Mouse (Mus musculus): ENCODE results near the gene Fnip1. TPM values are rescaled to one million over a fixed set of nuclear protein-coding genes. Genes with fewer than 3 reads are reported as not detected.
A peak's percentile ranks its signal among the peaks of the same experiment; 100 is the strongest.

Fnip1 gene
- polyA plus RNA-seq, 1 experiment, result 3.9 TPM

DNA sequence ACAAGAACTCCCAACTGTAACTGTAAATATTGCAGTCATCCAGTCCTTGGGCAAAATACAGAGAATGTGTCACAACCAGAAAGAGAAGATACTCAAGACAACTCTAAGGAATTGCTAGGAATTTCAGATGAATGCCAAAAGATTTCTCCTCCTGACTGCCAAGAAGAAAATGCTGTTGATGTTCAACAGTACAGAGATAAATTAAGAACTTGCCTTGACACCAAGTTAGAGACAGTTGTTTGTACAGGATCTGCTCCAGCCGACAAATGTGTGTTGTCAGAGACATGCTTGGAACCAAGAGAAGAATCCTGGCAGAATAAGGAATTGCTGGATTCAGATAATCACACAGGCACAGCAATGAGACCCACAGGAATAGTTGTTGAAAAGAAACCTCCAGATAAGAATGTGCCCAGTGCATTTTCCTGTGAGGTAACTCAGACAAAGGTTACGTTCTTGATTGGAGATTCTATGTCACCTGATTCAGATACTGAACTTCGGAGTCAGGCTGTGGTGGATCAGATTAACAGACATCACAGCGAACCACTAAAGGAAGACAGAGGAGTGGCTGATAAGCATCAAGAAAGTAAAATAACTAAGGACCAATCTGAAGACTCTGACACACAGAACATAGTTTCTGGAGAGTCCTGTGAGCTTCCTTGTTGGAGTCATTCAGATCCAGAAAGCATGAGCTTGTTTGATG lies 64.7 kb downstream of the Fnip1 start:
- H3K4me3 ChIP-seq (replicated peaks; ENCODE audit: extremely low read depth, low read depth, low read length), result no peak overlapping the region
- H3K4me1 ChIP-seq (ENCODE audit: control insufficient read depth, insufficient read depth, low read length), result no peaks in the 10 kb centered on the region
- no peak for DNase-seq
- 61% methylated on average over 4 of the region's 4 CpGs for WGBS
- TF ChIP-seq POLR2A (IDR thresholded peaks at IDR 0.05; ENCODE audit: borderline replicate concordance, extremely low read depth, low read depth, low read length), result no peak
- no peak for TF ChIP-seq CTCF (IDR thresholded peaks at IDR 0.05; ENCODE audit: insufficient read depth, low read length)

DNA sequence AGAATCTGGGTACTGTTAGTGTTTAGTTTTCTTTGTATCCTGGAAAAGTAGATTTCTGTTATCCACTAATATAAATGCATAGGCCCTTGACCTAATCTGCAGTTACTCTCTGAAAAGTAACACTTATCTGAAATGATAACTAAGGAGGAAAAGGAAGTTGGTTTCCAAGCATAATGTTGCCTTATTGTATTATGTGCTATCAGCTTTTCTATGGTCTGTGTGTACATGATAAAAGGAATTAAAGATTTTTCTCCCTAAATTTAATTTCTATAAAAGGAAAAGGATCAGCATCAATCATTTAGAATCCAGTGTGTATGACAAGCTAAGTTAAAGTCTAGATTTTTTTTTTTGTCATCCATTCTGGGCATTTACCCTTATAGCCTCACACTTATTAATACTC lies 75.6 kb downstream of the Fnip1 start:
- DNase-seq, result no peak
- no peak overlapping the region for H3K4me3 ChIP-seq (replicated peaks; ENCODE audit: extremely low read depth, low read depth, low read length)
- no peaks in the 10 kb centered on the region for H3K4me1 ChIP-seq (ENCODE audit: control insufficient read depth, insufficient read depth, low read length)
- no peak for TF ChIP-seq CTCF (IDR thresholded peaks at IDR 0.05; ENCODE audit: insufficient read depth, low read length)
- no peak for TF ChIP-seq POLR2A (IDR thresholded peaks at IDR 0.05; ENCODE audit: borderline replicate concordance, extremely low read depth, low read depth, low read length)

DNA sequence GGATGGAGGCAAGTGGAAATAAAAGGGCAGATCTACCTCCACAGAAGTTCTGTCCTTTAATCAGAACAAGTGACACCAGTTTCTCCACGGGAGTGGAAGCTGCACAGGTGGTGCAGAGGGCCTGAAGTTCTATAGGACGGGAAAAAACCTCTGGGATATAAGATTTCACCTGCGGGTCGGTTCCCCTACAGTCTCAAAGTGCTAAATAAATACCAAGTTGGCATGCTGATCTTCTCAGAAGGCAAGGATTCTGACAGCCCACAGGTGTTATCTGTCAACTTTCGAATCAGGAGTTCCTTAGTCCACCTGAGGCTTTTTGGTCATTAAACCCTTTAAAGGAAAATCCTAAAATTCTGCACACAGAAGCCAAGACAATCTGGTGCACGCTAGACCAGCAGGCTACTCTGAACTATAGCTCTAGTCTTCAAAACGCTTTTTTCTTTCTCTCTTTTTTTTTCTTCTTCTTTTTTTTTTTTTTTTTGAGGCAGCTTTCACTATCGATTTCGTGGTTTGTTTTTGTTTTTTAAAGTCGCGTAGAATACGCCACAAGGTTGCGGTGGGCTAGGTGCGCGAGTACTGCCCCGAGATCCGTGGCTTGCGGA lies 84.0 kb downstream of the Fnip1 start:
- WGBS, result 1% methylated on average over 18 of the region's 18 CpGs
- peak overlapping the region; percentile 83 for H3K4me3 ChIP-seq (replicated peaks; ENCODE audit: extremely low read depth, low read depth, low read length)
- H3K4me1 ChIP-seq (ENCODE audit: control insufficient read depth, insufficient read depth, low read length), result peaks cover 13% of the 10 kb centered on the region
- TF ChIP-seq CTCF (IDR thresholded peaks at IDR 0.05; ENCODE audit: insufficient read depth, low read length) (no peak), POLR2A (IDR thresholded peaks at IDR 0.05; ENCODE audit: borderline replicate concordance, extremely low read depth, low read depth, low read length) (no peak)
- DNase-seq, result peak; percentile 27

DNA sequence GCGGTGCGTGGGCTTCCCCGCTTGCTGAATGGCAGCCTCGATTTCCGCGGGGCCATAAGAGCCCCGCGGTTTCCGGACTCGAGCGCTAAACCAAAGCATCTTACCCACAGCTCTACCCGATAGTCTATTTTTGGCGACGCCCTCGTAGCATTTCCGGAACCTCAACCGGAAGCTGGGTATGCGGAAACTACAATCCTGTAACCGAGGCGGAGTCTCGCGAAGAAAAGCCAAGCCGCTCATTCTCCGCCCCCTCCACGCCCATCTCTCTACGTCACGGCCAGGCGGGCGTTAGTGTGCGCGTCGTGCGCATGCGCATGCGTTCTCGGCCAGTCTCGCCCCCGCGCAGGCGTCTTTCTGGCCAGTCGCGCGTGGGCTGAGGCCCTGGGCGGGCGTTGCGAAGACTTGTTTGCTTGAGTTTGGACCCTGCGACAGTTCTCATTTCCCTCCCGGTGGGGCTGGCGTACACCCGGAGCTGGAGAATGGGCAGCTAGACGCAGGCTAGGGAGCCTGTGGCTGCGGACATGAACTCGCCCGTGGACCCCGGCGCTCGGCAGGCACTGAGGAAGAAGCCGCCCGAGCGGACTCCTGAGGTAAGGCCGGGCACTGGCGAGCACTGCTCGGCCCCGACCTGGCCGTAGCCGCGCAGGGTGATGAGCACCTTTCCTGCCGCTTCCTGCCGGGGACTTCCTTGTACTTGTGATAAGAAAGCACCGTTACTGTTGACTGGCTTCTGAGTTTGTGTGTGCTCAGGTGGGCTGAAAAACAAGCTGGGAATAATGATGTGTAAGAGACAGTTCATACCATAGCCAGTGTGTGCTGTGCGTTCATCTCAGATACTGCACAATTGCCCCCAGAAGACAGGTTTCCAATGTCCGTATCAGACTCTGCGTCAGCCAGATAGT lies 84.8 kb downstream of the Fnip1 start, which contains the start of gene Rapgef6:
Rapgef6 (plus strand) TSS at position 319 of the 902 bp plus-strand sequence.
- TF ChIP-seq POLR2A (IDR thresholded peaks at IDR 0.05; ENCODE audit: borderline replicate concordance, extremely low read depth, low read depth, low read length) (peak; percentile 76; the same call in 1 of the 2 replicates), CTCF (IDR thresholded peaks at IDR 0.05; ENCODE audit: insufficient read depth, low read length) (no peak)
- WGBS, result under 1% methylated on average over 73 of the region's 73 CpGs
- H3K4me3 ChIP-seq (replicated peaks; ENCODE audit: extremely low read depth, low read depth, low read length), result peak within 1 kb of the TSS; percentile 85
- peak; percentile 99 for DNase-seq
- H3K4me1 ChIP-seq (ENCODE audit: control insufficient read depth, insufficient read depth, low read length), result peaks cover 16% of the 10 kb centered on the region

DNA sequence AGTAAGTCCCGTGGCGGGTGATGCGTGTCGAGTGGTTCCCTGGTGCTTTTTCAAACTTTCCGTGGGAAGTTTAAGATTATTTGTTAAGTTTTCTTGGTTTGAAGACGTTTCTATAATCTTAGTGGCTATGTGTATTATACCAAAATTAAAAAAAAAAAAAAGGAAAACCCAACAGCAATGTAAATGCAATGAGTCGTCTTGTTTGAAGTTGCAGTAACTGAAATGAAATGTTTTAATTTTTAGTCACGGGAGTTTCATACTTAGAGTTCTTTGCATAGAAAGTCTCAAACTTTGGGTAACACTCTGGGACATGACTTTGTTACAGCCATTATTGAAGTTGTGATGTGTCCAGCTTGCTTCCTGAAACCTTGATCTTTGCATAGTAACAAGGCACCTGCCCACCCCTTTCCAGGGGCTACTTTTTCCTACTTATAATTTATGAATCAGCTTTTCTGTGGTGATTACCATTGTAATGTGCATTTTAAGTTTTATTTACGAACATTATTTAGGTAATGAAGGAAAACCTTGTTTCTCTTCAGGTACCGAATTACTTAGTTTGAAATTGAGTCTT lies 85.5 kb downstream of the Fnip1 start:
- 10% methylated on average over 10 of the region's 10 CpGs for WGBS
- TF ChIP-seq CTCF (IDR thresholded peaks at IDR 0.05; ENCODE audit: insufficient read depth, low read length) (no peak), POLR2A (IDR thresholded peaks at IDR 0.05; ENCODE audit: borderline replicate concordance, extremely low read depth, low read depth, low read length) (no peak)
- H3K4me3 ChIP-seq (replicated peaks; ENCODE audit: extremely low read depth, low read depth, low read length), result peak overlapping the region; percentile 85

DNA sequence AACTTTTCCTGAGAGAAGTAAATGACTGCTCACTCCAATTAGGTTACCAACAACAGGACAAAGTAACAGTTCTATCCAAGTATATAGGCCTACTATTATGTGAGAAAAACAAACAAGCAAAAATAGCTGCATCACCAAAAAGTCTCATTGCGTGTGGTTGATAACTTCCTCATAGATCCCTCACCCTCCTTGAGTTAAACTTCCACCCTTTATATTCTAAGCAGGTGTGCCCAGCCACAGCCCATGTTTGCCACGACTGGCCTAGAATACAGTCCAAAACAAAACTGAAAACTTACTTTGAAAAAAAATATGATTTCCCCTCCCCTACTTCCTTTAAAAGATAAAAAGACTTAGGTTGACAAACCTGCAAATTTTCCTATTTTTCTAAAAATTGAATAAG lies 90.0 kb downstream of the Fnip1 start:
- no peak for TF ChIP-seq CTCF (IDR thresholded peaks at IDR 0.05; ENCODE audit: insufficient read depth, low read length)
- no peak for DNase-seq

More for the DNA sequence above, 85.5 kb downstream of the Fnip1 start:
- peaks cover 16% of the 10 kb centered on the region for H3K4me1 ChIP-seq (ENCODE audit: control insufficient read depth, insufficient read depth, low read length)
- no peak for DNase-seq

DNA sequence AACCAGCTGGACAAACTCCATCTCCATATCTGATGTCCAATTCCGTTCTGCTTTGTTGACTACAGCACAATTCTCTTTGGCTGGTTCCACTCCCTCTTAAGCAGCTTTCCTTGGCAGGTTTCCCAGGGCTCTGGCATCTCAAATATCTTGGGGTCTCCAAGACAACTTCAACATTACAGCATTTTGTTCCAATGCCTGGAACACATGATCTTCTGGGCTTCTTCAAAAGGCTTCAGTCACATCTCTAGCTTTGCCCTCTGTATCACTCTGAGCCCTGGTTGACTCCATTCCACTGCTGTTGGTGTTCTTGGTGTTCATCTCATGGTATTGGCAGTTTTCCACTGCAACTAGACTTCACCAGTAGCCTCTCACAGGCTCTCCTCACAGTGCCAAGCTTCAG lies 92.4 kb downstream of the Fnip1 start:
- 7% methylated on average over 1 of the region's 1 CpGs for WGBS
- Histone ChIP-seq H3K4me1 (ENCODE audit: control insufficient read depth, insufficient read depth, low read length) (peaks cover 21% of the 10 kb centered on the region), H3K4me3 (replicated peaks; ENCODE audit: extremely low read depth, low read depth, low read length) (no peak overlapping the region)
- peak; percentile 46 for DNase-seq
- TF ChIP-seq CTCF (IDR thresholded peaks at IDR 0.05; ENCODE audit: insufficient read depth, low read length) (no peak), POLR2A (IDR thresholded peaks at IDR 0.05; ENCODE audit: borderline replicate concordance, extremely low read depth, low read depth, low read length) (no peak)

More for the DNA sequence above, 90.0 kb downstream of the Fnip1 start:
- no peak overlapping the region for H3K4me3 ChIP-seq (replicated peaks; ENCODE audit: extremely low read depth, low read depth, low read length)
- H3K4me1 ChIP-seq (ENCODE audit: control insufficient read depth, insufficient read depth, low read length), result peaks cover 28% of the 10 kb centered on the region
- WGBS, result 46% methylated on average over 2 of the region's 2 CpGs

DNA sequence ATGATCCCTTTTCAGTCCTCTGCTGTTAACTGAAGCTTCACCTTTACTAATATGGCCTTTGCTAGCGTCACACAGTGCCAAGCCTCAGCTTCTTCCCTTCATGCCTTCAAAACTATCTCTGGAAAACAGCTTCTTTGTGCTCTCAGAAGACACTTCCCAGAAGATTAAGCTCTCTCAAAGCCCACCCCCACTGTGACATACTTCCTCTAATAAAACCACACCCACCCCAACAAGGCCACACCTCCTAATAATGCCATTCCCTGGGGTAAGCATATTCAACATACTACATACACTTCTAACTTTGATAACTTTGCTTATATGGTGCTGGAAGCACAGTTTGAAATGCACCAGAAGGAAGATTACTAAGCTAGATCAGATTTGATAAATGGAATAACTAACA lies 92.9 kb downstream of the Fnip1 start:
- DNase-seq, result no peak
- no peak overlapping the region for H3K4me3 ChIP-seq (replicated peaks; ENCODE audit: extremely low read depth, low read depth, low read length)
- TF ChIP-seq CTCF (IDR thresholded peaks at IDR 0.05; ENCODE audit: insufficient read depth, low read length) (no peak), POLR2A (IDR thresholded peaks at IDR 0.05; ENCODE audit: borderline replicate concordance, extremely low read depth, low read depth, low read length) (no peak)
- H3K4me1 ChIP-seq (ENCODE audit: control insufficient read depth, insufficient read depth, low read length), result peaks cover 21% of the 10 kb centered on the region
- 92% methylated on average over 1 of the region's 1 CpGs for WGBS

DNA sequence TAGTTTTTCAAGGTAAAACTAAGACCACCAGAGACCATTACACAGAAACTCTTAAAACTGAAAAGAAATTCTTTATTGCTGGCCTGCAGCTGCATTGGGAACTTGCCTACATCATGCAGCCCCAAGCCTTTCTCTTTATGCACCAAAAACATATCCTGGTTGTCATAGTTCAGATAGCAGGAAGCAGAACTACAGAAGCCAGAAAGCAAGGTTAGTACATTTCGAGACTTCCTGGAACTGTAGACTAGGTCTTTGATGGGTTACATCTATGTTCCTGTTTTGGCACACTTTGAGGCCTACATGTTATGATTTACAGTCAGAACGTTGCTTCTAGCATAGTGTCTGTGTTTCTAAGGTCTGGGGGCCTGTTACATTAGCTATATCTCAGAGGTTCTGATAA lies 95.8 kb downstream of the Fnip1 start:
- DNase-seq, result no peak
- WGBS, result 50% methylated on average over 2 of the region's 2 CpGs
- no peak for TF ChIP-seq POLR2A (IDR thresholded peaks at IDR 0.05; ENCODE audit: borderline replicate concordance, extremely low read depth, low read depth, low read length)
- no peak for TF ChIP-seq CTCF (IDR thresholded peaks at IDR 0.05; ENCODE audit: insufficient read depth, low read length)
- peaks cover 23% of the 10 kb centered on the region for H3K4me1 ChIP-seq (ENCODE audit: control insufficient read depth, insufficient read depth, low read length)
- no peak overlapping the region for H3K4me3 ChIP-seq (replicated peaks; ENCODE audit: extremely low read depth, low read depth, low read length)
